Mouse (Mus musculus): ENCODE data around the gene Pafah1b2. TPM values are rescaled to one million over a fixed set of nuclear protein-coding genes. Genes with fewer than 3 reads are reported as not detected.

Pafah1b2 gene
- polyA plus RNA-seq, 1 experiment, result 504 TPM

DNA sequence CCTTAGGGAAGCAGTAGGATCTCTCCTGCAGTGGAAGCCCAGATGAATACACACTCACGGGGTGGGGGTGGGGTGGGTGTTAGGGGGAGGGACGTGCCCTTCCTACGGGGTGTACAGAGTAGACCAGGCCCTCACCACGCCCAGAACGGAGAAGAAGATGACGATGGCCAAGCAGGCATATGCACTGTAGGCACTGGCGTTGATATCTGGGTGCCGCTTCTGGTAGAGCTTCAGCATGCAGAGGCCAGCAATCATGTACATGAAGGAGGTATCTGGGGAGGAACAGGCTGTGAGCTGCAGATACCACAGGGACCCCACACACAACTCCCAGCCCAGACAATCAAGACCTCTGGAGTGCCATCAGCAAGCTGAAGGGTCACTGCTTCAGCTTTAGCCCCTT is 69.6 kb downstream of the Pafah1b2 start:
- TF ChIP-seq CTCF (IDR thresholded peaks at IDR 0.05; ENCODE audit: insufficient read depth, low read depth, low read length) (no peak), POLR2A (IDR thresholded peaks at IDR 0.05; ENCODE audit: insufficient read depth, low read depth, low read length) (no peak)
- WGBS, result 88% methylated on average over 8 of the region's 8 CpGs
- no peaks in the 10 kb centered on the region for H3K4me1 ChIP-seq (ENCODE audit: control insufficient read depth, insufficient read depth, low read length)

DNA sequence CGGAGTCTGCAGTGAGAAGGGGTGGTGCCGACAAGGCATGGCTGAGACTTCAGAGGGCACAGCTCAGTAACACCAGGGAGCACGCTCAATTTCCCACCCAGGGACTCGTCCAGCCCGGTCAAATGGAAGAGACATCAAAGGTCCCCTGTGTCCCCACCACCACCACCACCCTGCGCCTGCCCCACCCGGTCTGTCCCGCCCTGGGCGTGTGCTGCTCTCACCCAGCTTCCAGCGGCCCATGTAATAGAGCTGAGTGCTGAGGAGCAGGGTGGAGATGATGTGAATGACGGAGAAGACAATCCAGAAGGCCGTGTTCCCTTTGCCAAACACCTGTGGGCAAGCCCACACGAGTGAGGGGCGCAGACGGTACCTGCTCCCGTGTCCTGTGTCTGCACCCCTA is 70.0 kb downstream of the Pafah1b2 start:
- TF ChIP-seq POLR2A (IDR thresholded peaks at IDR 0.05; ENCODE audit: insufficient read depth, low read depth, low read length) (no peak), CTCF (IDR thresholded peaks at IDR 0.05; ENCODE audit: insufficient read depth, low read depth, low read length) (no peak)
- Histone ChIP-seq H3K4me1 (ENCODE audit: control insufficient read depth, insufficient read depth, low read length) (no peaks in the 10 kb centered on the region), H3K27ac (ENCODE audit: insufficient read depth, low read depth, low read length) (no peak overlapping the region), H3K4me3 (ENCODE audit: insufficient read depth, low read depth, low read length) (no peak overlapping the region)
- WGBS, result 90% methylated on average over 16 of the region's 16 CpGs

More for the DNA sequence above, 69.6 kb downstream of the Pafah1b2 start:
- no peak overlapping the region for H3K4me3 ChIP-seq (ENCODE audit: insufficient read depth, low read depth, low read length)
- no peak overlapping the region for H3K27ac ChIP-seq (ENCODE audit: insufficient read depth, low read depth, low read length)

DNA sequence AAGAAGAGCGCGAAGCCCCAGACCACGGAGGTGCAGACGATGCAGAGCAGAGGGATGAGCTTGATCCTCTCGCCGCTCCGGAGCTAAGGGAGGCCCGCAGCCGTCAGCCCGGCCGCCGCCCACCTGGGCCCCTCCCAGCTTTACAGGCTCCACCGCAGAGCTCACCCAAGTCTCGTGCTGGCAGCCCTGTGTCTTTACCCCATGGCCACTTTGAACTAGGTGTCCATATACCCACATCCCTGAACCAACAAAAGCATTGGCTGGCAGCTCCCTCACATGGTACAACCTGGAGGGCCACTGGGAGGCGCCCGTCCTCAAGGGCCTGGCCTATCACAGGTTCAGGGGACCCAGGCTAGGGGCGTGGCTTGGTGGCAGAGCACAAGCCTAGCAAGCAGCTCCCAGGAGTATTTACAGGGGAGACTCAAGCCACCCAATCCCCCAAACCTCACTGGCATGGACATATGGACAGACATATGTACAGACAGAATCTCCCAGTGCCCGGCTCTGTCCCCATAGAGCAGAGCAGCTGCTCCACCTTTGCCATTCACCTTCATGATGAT is 71.1 kb downstream of the Pafah1b2 start:
- Histone ChIP-seq H3K4me3 (ENCODE audit: insufficient read depth, low read depth, low read length) (no peak overlapping the region), H3K27ac (ENCODE audit: insufficient read depth, low read depth, low read length) (no peak overlapping the region), H3K4me1 (ENCODE audit: control insufficient read depth, insufficient read depth, low read length) (no peaks in the 10 kb centered on the region)
- TF ChIP-seq CTCF (IDR thresholded peaks at IDR 0.05; ENCODE audit: insufficient read depth, low read depth, low read length), result no peak
- 67% methylated on average over 18 of the region's 18 CpGs for WGBS

DNA sequence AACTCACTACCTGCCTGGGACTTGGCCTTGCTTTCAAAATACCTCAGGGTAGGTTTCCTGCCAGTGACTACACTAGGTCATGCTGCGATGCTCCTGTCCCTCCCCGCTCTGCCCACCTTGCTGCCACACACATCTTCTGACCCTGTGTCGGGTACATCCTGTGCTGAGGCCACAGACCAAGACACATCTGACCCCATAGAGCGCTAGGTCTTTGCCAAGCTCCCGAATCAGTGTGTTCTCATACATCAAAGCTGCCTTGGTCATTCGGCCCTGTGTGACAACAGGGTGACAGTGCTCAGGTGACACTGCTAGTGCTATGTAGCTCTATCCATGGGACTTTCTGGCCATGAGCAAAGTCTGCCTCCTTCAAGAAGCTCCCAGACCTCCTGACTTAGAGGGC is 72.7 kb downstream of the Pafah1b2 start:
- Histone ChIP-seq H3K4me1 (ENCODE audit: control insufficient read depth, insufficient read depth, low read length) (peaks cover 6% of the 10 kb centered on the region; the same call in 1 of the 2 replicates), H3K27ac (ENCODE audit: insufficient read depth, low read depth, low read length) (no peak overlapping the region), H3K4me3 (ENCODE audit: insufficient read depth, low read depth, low read length) (no peak overlapping the region)
- TF ChIP-seq CTCF (IDR thresholded peaks at IDR 0.05; ENCODE audit: insufficient read depth, low read depth, low read length), result no peak
- no peak for TF ChIP-seq POLR2A (IDR thresholded peaks at IDR 0.05; ENCODE audit: insufficient read depth, low read depth, low read length)
- 92% methylated on average over 6 of the region's 6 CpGs for WGBS

DNA sequence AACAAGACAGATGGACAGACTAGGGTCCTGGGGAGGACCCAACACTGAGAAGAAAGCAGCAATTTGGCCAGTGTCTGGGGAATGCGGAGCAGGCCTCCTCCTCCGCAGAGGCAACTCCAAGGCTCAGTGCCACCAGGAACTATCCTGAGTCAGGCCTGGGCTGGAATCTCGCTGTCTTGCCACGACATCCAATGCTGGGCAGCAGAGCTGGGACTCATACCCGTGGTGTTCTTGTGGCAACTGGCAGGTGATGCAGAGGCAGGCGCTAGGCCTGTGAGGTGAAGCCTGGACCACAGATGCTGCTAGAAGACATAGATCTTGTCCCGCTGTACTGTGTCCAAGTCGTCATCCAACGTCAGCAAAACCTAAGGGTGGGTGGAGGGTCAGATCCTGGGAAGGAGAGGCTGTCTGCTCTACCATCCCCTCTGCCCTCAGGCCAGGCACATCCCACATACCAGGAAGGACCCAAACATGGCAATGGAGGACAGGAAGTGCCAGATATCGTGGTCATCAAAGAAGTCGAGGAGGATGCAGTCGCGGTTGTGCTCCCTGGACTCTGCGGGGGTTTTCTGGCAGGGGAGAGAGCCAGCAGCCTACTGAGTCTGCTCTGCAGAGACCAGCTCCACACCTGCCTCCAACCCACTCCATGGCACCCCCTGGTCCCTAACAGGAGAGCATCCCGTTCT is 73.4 kb downstream of the Pafah1b2 start:
- WGBS, result 84% methylated on average over 15 of the region's 15 CpGs
- H3K4me1 ChIP-seq (ENCODE audit: control insufficient read depth, insufficient read depth, low read length), result peaks cover 6% of the 10 kb centered on the region; the same call in 1 of the 2 replicates
- TF ChIP-seq POLR2A (IDR thresholded peaks at IDR 0.05; ENCODE audit: insufficient read depth, low read depth, low read length) (no peak), CTCF (IDR thresholded peaks at IDR 0.05; ENCODE audit: insufficient read depth, low read depth, low read length) (no peak)
- no peak overlapping the region for H3K27ac ChIP-seq (ENCODE audit: insufficient read depth, low read depth, low read length)
- H3K4me3 ChIP-seq (ENCODE audit: insufficient read depth, low read depth, low read length), result no peak overlapping the region

DNA sequence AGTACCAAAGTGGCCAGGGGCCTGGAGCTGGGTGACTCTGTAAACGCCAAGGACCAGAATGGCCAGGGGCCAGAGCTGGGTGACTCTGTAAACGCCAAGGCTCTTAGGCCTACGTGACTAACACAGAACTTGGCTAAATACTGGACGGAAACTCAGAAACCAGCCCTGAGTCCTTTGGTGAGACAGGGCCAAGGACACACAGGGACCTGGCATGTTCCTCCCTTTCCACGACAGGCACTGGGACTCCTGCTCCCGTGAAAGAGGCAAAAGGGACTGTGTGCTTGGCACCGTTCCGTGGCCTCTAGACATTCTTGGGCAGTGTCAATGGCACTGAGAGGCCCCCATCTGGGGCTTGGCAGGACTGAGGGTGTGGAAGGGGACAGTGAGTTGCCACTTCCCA is 74.4 kb downstream of the Pafah1b2 start:
- Histone ChIP-seq H3K27ac (ENCODE audit: insufficient read depth, low read depth, low read length) (no peak overlapping the region), H3K4me1 (ENCODE audit: control insufficient read depth, insufficient read depth, low read length) (peaks cover 6% of the 10 kb centered on the region; the same call in 1 of the 2 replicates), H3K4me3 (ENCODE audit: insufficient read depth, low read depth, low read length) (no peak overlapping the region)
- no peak for TF ChIP-seq CTCF (IDR thresholded peaks at IDR 0.05; ENCODE audit: insufficient read depth, low read depth, low read length)
- no peak for TF ChIP-seq POLR2A (IDR thresholded peaks at IDR 0.05; ENCODE audit: insufficient read depth, low read depth, low read length)
- 62% methylated on average over 8 of the region's 8 CpGs for WGBS

DNA sequence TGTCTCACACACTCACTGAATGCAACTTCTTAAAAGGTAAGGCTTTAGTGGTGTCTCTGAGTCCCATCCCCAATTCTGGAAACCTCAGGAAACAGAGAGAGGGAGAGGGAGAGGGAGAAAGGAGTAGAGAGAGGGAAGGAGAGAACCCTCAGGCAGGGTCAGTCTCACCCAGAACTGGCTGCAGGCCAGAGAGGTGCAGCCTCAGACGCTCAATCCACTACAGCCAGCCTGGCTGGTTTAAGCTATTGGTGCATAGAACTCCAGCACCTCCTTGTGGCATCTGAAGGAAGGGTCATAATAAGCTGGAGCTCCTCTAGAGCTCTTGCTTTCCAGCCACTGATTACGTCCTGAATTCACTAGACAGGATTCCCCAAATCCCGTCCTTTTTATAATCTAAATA is 75.6 kb downstream of the Pafah1b2 start:
- Histone ChIP-seq H3K27ac (ENCODE audit: insufficient read depth, low read depth, low read length) (no peak overlapping the region), H3K4me3 (ENCODE audit: insufficient read depth, low read depth, low read length) (no peak overlapping the region), H3K4me1 (ENCODE audit: control insufficient read depth, insufficient read depth, low read length) (peaks cover 8% of the 10 kb centered on the region; the same call in 1 of the 2 replicates)
- no peak for TF ChIP-seq POLR2A (IDR thresholded peaks at IDR 0.05; ENCODE audit: insufficient read depth, low read depth, low read length)
- no peak for TF ChIP-seq CTCF (IDR thresholded peaks at IDR 0.05; ENCODE audit: insufficient read depth, low read depth, low read length)
- WGBS, result 22% methylated on average over 3 of the region's 3 CpGs

DNA sequence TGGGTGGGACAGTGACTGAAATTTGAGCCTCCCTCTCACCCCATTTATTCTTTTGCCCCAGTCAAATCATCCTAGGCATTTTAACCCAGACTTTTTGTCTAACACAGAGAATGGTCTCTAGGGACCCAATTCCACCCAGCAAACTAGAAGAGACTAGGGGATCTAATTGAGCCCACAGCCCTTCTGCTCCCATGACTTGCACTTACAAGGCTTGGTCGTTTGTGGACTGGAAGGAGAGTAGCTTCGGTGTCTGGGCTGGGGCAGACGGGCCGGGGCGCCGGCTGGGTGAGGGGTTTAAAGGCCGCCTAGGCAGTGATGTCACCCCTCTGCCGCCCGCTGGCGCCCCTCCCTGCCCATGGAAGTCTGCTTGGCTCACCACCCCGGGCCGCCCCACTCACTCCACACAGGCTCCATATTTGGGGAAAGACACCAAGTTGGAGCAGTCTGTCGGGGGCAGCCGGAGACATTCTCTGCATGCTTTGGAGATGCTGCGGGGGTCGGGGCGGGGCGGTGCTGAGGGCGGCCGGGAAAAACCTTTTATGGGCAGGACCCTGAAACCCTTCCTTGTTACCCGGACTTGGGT is 76.8 kb downstream of the Pafah1b2 start, which contains the start of gene Tagln:
Gene Tagln, minus strand, starts transcription at position 431 of the 583 bp plus-strand sequence.
- Histone ChIP-seq H3K4me1 (ENCODE audit: control insufficient read depth, insufficient read depth, low read length) (peaks cover 8% of the 10 kb centered on the region; the same call in 1 of the 2 replicates), H3K4me3 (ENCODE audit: insufficient read depth, low read depth, low read length) (no peak within 1 kb of the TSS), H3K27ac (ENCODE audit: insufficient read depth, low read depth, low read length) (no peak within 1 kb of the TSS)
- 12% methylated on average over 21 of the region's 21 CpGs for WGBS
- no peak for TF ChIP-seq POLR2A (IDR thresholded peaks at IDR 0.05; ENCODE audit: insufficient read depth, low read depth, low read length)
- no peak for TF ChIP-seq CTCF (IDR thresholded peaks at IDR 0.05; ENCODE audit: insufficient read depth, low read depth, low read length)

Measured in olfactory bulb, adult 2 months (tissue).